Mouse (Mus musculus) thymus, adult 18-20 months (tissue): Measurements from ENCODE around the gene Fgfr2.

ENCODE experiments used
- DNase-seq, 2 experiments: peaks; one replicate each; pipeline ENCODE4 v3.0.0; 2022; ENCODE audit warnings: mixed read lengths in 2 of 2

Fgfr2 gene

GRCm38 (mm10) chr7:132813416-132814088 lies 309.6 kb downstream of the Fgfr2 start, which contains the start of gene Fam53b:
Gene Fam53b (minus strand): TSS chr7:132813886.
- peak; percentile 53 to 54 for DNase-seq

- peak; percentile 63 to 66 for DNase-seq
Observed at GRCm38 (mm10) chr7:132812619-132813415, 310.3 kb downstream of the Fgfr2 start.

GRCm38 (mm10) chr7:132811716-132812618 lies 311.2 kb downstream of the Fgfr2 start:
- peak in 1 of 2 experiments; percentile 36 for DNase-seq

GRCm38 (mm10) chr7:132810879-132811278 lies 312.3 kb downstream of the Fgfr2 start:
- peak; percentile 74 to 85 for DNase-seq

- peak in 1 of 2 experiments; percentile 35 for DNase-seq
Observed at GRCm38 (mm10) chr7:132810368-132810767, 312.8 kb downstream of the Fgfr2 start.

GRCm38 (mm10) chr7:132809721-132810120 lies 313.4 kb downstream of the Fgfr2 start:
- no peak for DNase-seq

- DNase-seq = peak; percentile 30 to 38
Observed at GRCm38 (mm10) chr7:132808841-132809682, 314.1 kb downstream of the Fgfr2 start.

GRCm38 (mm10) chr7:132808051-132808796 lies 314.9 kb downstream of the Fgfr2 start:
- no peak for DNase-seq

GRCm38 (mm10) chr7:132806926-132807857 lies 316.0 kb downstream of the Fgfr2 start:
- no peak for DNase-seq

- DNase-seq = no peak
Observed at GRCm38 (mm10) chr7:132806286-132806685, 316.9 kb downstream of the Fgfr2 start.

- DNase-seq = no peak
Observed at GRCm38 (mm10) chr7:132804951-132805350, 318.2 kb downstream of the Fgfr2 start.

GRCm38 (mm10) chr7:132804461-132804860 lies 318.7 kb downstream of the Fgfr2 start:
- DNase-seq = no peak

- DNase-seq = no peak
Observed at GRCm38 (mm10) chr7:132803962-132804361, 319.2 kb downstream of the Fgfr2 start.

- no peak for DNase-seq
Observed at GRCm38 (mm10) chr7:132803336-132803735, 319.8 kb downstream of the Fgfr2 start.

GRCm38 (mm10) chr7:132802691-132803090 lies 320.5 kb downstream of the Fgfr2 start:
- DNase-seq = no peak

- no peak for DNase-seq
Observed at GRCm38 (mm10) chr7:132802066-132802465, 321.1 kb downstream of the Fgfr2 start.

GRCm38 (mm10) chr7:132801509-132801908 lies 321.6 kb downstream of the Fgfr2 start:
- no peak for DNase-seq

- DNase-seq = no peak
Observed at GRCm38 (mm10) chr7:132800868-132801267, 322.3 kb downstream of the Fgfr2 start.

GRCm38 (mm10) chr7:132799119-132800016 lies 323.8 kb downstream of the Fgfr2 start:
- no peak for DNase-seq
